Mouse (Mus musculus) C2C12 (cell line): Measurements from ENCODE around the gene Coq5. TPM values are rescaled to one million over a fixed set of nuclear protein-coding genes. Genes with fewer than 3 reads are reported as not detected.
A peak's percentile ranks its signal among the peaks of the same experiment; 100 is the strongest.

ENCODE experiments used
- H3K27me3 ChIP-seq: one replicate; pipeline ENCODE4 v1.6.1; 2011; ENCODE audit not compliant: control insufficient read depth, insufficient read depth, insufficient read length
- H3K36me3 ChIP-seq: one replicate; pipeline ENCODE4 v1.6.1; 2011; ENCODE audit not compliant: control insufficient read depth, insufficient read depth
- H3K4me3 ChIP-seq: one replicate; pipeline ENCODE4 v1.5.1; 2011; ENCODE audit warnings: mild to moderate bottlenecking, control low read depth; ENCODE audit not compliant: poor library complexity, insufficient read depth, severe bottlenecking
- H3K79me2 ChIP-seq: one replicate; pipeline ENCODE4 v1.6.1; 2011; ENCODE audit not compliant: control insufficient read depth, insufficient read depth
- H3K79me3 ChIP-seq: one replicate; pipeline ENCODE4 v1.6.1; 2011; ENCODE audit warnings: low read depth, control low read depth
- H3ac ChIP-seq: one replicate; pipeline ENCODE3; 2011; ENCODE audit warnings: low read depth; ENCODE audit not compliant: control insufficient read depth, insufficient read length
- CEBPB ChIP-seq: IDR thresholded peaks from one replicate; pipeline ENCODE4 v1.6.1; 2011; ENCODE audit warnings: low read depth, mild to moderate bottlenecking, control low read depth, moderate library complexity
- CTCF ChIP-seq: IDR thresholded peaks from one replicate; pipeline ENCODE4 v1.5.1; 2011; ENCODE audit not compliant: control insufficient read depth, insufficient read depth, insufficient read length
- FOSL1 ChIP-seq: IDR thresholded peaks from one replicate; pipeline ENCODE4 v1.8.0; 2011; ENCODE audit warnings: mild to moderate bottlenecking, low read length; ENCODE audit not compliant: poor library complexity, insufficient read depth, severe bottlenecking
- MAX ChIP-seq: IDR thresholded peaks from one replicate; pipeline ENCODE4 v1.6.1; 2011; ENCODE audit warnings: mild to moderate bottlenecking, control low read depth
- MYOD1 ChIP-seq: IDR thresholded peaks from one replicate; pipeline ENCODE4 v1.6.1; 2011; ENCODE audit warnings: low read depth; ENCODE audit not compliant: control insufficient read depth, insufficient read length
- MYOG ChIP-seq: IDR thresholded peaks from one replicate; pipeline ENCODE4 v1.6.1; 2011; ENCODE audit not compliant: control insufficient read depth, insufficient read length; ENCODE audit errors: extremely low read depth
- USF1 ChIP-seq: IDR thresholded peaks from one replicate; pipeline ENCODE4 v1.6.1; 2011; ENCODE audit warnings: low read depth, mild to moderate bottlenecking, control low read depth, moderate library complexity
- polyA plus RNA-seq: library from polyadenylated mRNA; unstranded; fragments of >200 nt; fragmentation: generic; extraction: Trizol; gene quantifications from one replicate; pipeline ENCODE4 v1.2.1, GENCODE M21; 2012; ENCODE audit warnings: missing spikeins

Coq5 gene
- polyA plus RNA-seq, 1 experiment = 27.6 TPM

GRCm38 (mm10) chr5:115269969-115270368, 9.5 kb upstream of the Coq5 start:
- Histone ChIP-seq H3K4me3 (no peak overlapping the region), H3K79me3 (peaks cover 70% of the 10 kb centered on the region), H3ac (no peak overlapping the region), H3K36me3 (peaks cover 22% of the 10 kb centered on the region), H3K79me2 (peaks cover 77% of the 10 kb centered on the region), H3K27me3 (no peaks in the 10 kb centered on the region)
- TF ChIP-seq CEBPB = no peak
- TF ChIP-seq USF1 = no peak
- TF ChIP-seq CTCF = no peak
- TF ChIP-seq MAX = no peak
- no peak for TF ChIP-seq FOSL1
- TF ChIP-seq MYOG = no peak
- no peak for TF ChIP-seq MYOD1

GRCm38 (mm10) chr5:115271931-115272811, 7.3 kb upstream of the Coq5 start:
- H3K4me3 ChIP-seq = peak overlapping the region; percentile 86
- peaks cover 22% of the 10 kb centered on the region for H3K36me3 ChIP-seq
- no peak for TF ChIP-seq CTCF
- TF ChIP-seq MYOG = no peak
- TF ChIP-seq FOSL1 = no peak
- no peak for TF ChIP-seq MAX
- no peak for TF ChIP-seq CEBPB
- TF ChIP-seq MYOD1 = no peak
- no peak for TF ChIP-seq USF1
- H3ac ChIP-seq = peak overlapping the region; percentile 91
- peaks cover 55% of the 10 kb centered on the region for H3K79me2 ChIP-seq
- no peaks in the 10 kb centered on the region for H3K27me3 ChIP-seq
- H3K79me3 ChIP-seq = peaks cover 49% of the 10 kb centered on the region

GRCm38 (mm10) chr5:115272812-115273548, 6.5 kb upstream of the Coq5 start, which contains the start of gene Rnf10:
Rnf10 (minus strand) TSS chr5:115272898.
- peaks cover 44% of the 10 kb centered on the region for H3K79me3 ChIP-seq
- no peak for TF ChIP-seq CEBPB
- no peak for TF ChIP-seq MYOD1
- no peak for TF ChIP-seq MAX
- no peak for TF ChIP-seq FOSL1
- TF ChIP-seq CTCF = no peak
- no peak for TF ChIP-seq MYOG
- TF ChIP-seq USF1 = no peak

GRCm38 (mm10) chr5:115273549-115274135, 5.8 kb upstream of the Coq5 start:
- no peak overlapping the region for H3ac ChIP-seq
- TF ChIP-seq CEBPB (no peak), FOSL1 (no peak), MYOD1 (no peak), MYOG (no peak), CTCF (no peak), MAX (no peak), USF1 (no peak)
- H3K79me2 ChIP-seq = peaks cover 40% of the 10 kb centered on the region
- H3K4me3 ChIP-seq = no peak overlapping the region
- peaks cover 37% of the 10 kb centered on the region for H3K79me3 ChIP-seq
- H3K27me3 ChIP-seq = no peaks in the 10 kb centered on the region
- H3K36me3 ChIP-seq = peaks cover 16% of the 10 kb centered on the region

More at GRCm38 (mm10) chr5:115272812-115273548, 6.5 kb upstream of the Coq5 start, which contains the start of gene Rnf10:
- peak within 1 kb of the TSS; percentile 91 for H3ac ChIP-seq
- peaks cover 47% of the 10 kb centered on the region for H3K79me2 ChIP-seq
- no peaks in the 10 kb centered on the region for H3K27me3 ChIP-seq
- H3K36me3 ChIP-seq = peaks cover 22% of the 10 kb centered on the region
- peak within 1 kb of the TSS; percentile 86 for H3K4me3 ChIP-seq

GRCm38 (mm10) chr5:115274353-115274752, 5.1 kb upstream of the Coq5 start:
- peaks cover 33% of the 10 kb centered on the region for H3K79me2 ChIP-seq
- H3K79me3 ChIP-seq = peaks cover 30% of the 10 kb centered on the region
- TF ChIP-seq FOSL1 = no peak
- no peak for TF ChIP-seq CEBPB
- TF ChIP-seq MAX = no peak
- no peak for TF ChIP-seq MYOD1
- no peak for TF ChIP-seq USF1
- TF ChIP-seq MYOG = no peak
- TF ChIP-seq CTCF = no peak
- no peaks in the 10 kb centered on the region for H3K27me3 ChIP-seq
- H3K36me3 ChIP-seq = peaks cover 8% of the 10 kb centered on the region
- no peak overlapping the region for H3ac ChIP-seq
- H3K4me3 ChIP-seq = no peak overlapping the region
